Mouse (Mus musculus) lung, embryonic 16.5 days (tissue): ENCODE data around the gene Foxp1. TPM values are rescaled to one million over a fixed set of nuclear protein-coding genes. Genes with fewer than 3 reads are reported as not detected.

Experiments
- ATAC-seq: fragments of 200-750 bp; cut with Nextera tagmentation; 2 replicates; pipeline ENCODE4 v1.8.0; 2017; ENCODE audit warnings: low read depth, mild to moderate bottlenecking, moderate library complexity
- H3K27ac ChIP-seq: fragments of 300-500 bp; sonication (generic); 2 replicates; pipeline ENCODE4 v1.5.1; 2014; ENCODE audit warnings: mild to moderate bottlenecking, control low read depth, low read length
- H3K27me3 ChIP-seq: fragments of 300-500 bp; sonication (generic); 2 replicates; pipeline ENCODE4 v1.6.1; 2014; ENCODE audit warnings: low read depth, low read length, mixed read lengths; ENCODE audit not compliant: control insufficient read depth, insufficient read depth
- H3K36me3 ChIP-seq: fragments of 300-500 bp; sonication (generic); 2 replicates; pipeline ENCODE4 v1.6.1; 2014; ENCODE audit warnings: low read length; ENCODE audit not compliant: control insufficient read depth, insufficient read depth
- H3K4me1 ChIP-seq: fragments of 300-500 bp; sonication (generic); replicated peaks from 2 replicates; pipeline ENCODE4 v1.6.1; 2014; ENCODE audit warnings: low read length, mixed read lengths; ENCODE audit not compliant: control insufficient read depth, insufficient read depth
- H3K4me2 ChIP-seq: fragments of 300-500 bp; sonication (generic); 2 replicates; pipeline ENCODE4 v1.6.1; 2014; ENCODE audit warnings: low read depth, low read length, control low read depth
- H3K4me3 ChIP-seq: fragments of 300-500 bp; sonication (generic); 2 replicates; pipeline ENCODE4 v1.5.1; 2014; ENCODE audit warnings: mild to moderate bottlenecking, low read length, control low read depth
- H3K9ac ChIP-seq: fragments of 300-500 bp; sonication (generic); 2 replicates; pipeline ENCODE4 v1.6.1; 2014; ENCODE audit warnings: low read length, control low read depth
- H3K9me3 ChIP-seq: fragments of 300-500 bp; sonication (generic); 2 replicates; pipeline ENCODE4 v1.6.1; 2016; ENCODE audit warnings: low read length; ENCODE audit not compliant: control insufficient read depth
- WGBS: fragments of 180-500 bp; shearing (Covaris S2); extraction: QIAGEN DNeasy Blood & Tissue Kit; methylation state at CpG from one replicate; pipeline ENCODE4 v1.1.7; 2014; 5-methylcytosine and 5-hydroxymethylcytosine counted together
- polyA plus RNA-seq: library from polyadenylated mRNA; unstranded; fragments of >200 nt; fragmentation: Nextera tagmentation; extraction: Ambion mirVana; gene quantifications from 2 replicates; pipeline ENCODE4 v1.2.1, GENCODE M21; 2015

Gene Foxp1
- polyA plus RNA-seq, 1 experiment from 2014 or later = 116 TPM

DNA sequence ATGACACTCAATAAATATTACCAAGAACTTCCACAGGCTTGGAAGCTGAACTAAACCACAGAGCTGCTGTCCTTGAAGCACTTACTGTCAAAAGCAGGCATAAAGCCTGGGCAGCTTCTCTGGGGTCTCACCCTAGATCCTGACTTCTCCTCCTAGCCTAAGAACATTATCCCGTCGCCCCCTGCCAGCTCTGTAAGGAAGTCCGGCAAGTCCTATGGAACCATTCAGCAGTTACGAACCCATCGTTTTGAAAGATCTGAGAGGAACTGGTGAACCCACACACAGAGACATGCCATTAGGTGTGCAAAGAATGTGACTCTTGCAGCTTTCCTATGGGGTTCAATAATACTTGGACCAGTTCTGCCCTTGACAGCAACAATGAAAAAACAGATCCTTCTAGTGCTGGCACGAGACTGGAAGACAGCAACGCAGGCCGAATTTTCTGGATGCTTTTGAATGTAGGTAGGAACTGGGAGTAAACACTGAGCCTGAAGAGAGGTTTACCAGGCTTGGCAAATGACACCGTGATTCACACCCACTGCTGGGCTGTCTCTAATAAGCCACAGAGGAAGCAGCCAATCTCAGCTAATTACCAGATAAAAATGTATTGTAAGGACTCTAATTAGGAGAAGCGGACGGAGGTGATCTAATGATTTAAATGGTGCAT is 574.9 kb downstream of the Foxp1 start:
- no peak for ATAC-seq
- Histone ChIP-seq H3K4me1 (peaks cover 51% of the 10 kb centered on the region), H3K9ac (no peak overlapping the region), H3K4me3 (no peak overlapping the region), H3K36me3 (peaks cover 7% of the 10 kb centered on the region; the same call in 1 of the 2 replicates), H3K9me3 (no peaks in the 10 kb centered on the region), H3K27me3 (no peaks in the 10 kb centered on the region), H3K27ac (peak overlapping the region; percentile 12; the same call in 1 of the 2 replicates), H3K4me2 (no peak overlapping the region)
- WGBS = 69% methylated on average over 11 of the region's 11 CpGs

DNA sequence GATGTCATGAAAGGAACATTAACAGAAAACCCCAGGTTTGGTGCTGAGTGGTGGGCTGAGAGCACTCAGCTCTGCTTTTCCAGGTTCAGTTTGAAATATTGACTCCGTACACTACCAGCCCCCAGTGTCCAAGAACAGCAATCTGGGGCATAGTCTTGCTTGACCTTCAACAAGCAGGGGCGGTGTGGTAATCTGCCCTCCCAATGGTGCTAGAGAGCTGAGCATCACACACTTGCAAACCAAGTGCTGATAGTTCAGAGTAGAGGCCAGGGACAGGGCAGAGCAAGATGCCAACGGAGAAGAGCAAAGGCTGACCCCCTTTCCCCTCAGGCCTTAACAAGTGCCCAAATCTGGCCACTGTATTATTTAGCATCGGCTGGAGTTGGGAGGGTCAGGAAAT is 575.8 kb downstream of the Foxp1 start:
- Histone ChIP-seq H3K9ac (no peak overlapping the region), H3K27me3 (no peaks in the 10 kb centered on the region), H3K27ac (no peak overlapping the region), H3K9me3 (no peaks in the 10 kb centered on the region), H3K4me1 (peaks cover 51% of the 10 kb centered on the region), H3K4me3 (no peak overlapping the region), H3K36me3 (peaks cover 7% of the 10 kb centered on the region; the same call in 1 of the 2 replicates), H3K4me2 (no peak overlapping the region)
- ATAC-seq = no peak
- 82% methylated on average over 4 of the region's 4 CpGs for WGBS

DNA sequence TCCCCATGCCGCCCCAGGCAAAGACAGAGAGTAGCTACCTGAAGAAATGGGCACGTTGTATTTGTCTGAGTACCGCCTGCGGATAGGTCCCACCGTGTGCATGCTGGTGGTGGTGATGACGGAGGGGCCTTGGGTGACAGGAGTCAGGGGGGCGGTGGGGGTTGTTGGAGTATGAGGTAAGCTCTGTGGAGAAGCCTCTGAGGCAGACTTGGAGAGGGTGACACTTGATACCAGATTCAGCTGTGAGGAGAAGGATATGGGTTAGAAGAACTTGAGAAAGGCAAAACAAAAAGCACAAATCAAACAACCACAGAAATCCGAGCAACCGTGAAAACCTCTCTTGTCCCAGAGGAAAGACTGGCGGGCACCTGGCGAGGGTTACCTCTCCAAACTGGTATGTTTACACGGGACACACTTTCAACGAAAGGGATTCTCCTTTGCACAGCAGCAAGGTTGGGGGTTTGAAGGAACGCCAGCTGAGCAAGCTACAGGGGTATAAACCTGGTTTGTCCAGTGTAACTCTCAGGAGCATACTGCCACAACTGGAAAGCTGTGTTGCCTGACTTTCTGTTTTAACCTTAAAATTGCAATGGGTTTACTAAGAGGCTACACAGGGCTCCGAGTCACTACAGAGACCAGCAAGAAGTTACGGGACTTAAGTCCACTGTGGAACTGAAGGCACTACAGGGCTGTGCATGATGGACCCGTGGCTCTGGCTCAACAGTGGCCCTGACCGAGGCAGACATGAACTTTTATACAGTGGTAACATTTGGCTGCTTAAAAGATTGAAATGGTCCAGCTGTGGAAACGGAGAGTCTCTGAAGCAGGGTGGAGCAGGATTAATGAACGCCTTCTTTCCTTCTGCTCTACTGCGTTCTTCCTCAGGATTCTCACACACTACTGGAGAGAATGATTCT is 576.8 kb downstream of the Foxp1 start:
- H3K9ac ChIP-seq = no peak overlapping the region
- no peak overlapping the region for H3K4me2 ChIP-seq
- H3K27me3 ChIP-seq = no peaks in the 10 kb centered on the region
- no peak overlapping the region for H3K4me3 ChIP-seq
- no peak overlapping the region; the same call in 1 of the 2 replicates for H3K27ac ChIP-seq
- no peaks in the 10 kb centered on the region for H3K9me3 ChIP-seq
- ATAC-seq = peak; percentile 20; the same call in 1 of the 2 replicates
- H3K36me3 ChIP-seq = peaks cover 7% of the 10 kb centered on the region; the same call in 1 of the 2 replicates
- 48% methylated on average over 21 of the region's 21 CpGs for WGBS
- peaks cover 42% of the 10 kb centered on the region for H3K4me1 ChIP-seq

DNA sequence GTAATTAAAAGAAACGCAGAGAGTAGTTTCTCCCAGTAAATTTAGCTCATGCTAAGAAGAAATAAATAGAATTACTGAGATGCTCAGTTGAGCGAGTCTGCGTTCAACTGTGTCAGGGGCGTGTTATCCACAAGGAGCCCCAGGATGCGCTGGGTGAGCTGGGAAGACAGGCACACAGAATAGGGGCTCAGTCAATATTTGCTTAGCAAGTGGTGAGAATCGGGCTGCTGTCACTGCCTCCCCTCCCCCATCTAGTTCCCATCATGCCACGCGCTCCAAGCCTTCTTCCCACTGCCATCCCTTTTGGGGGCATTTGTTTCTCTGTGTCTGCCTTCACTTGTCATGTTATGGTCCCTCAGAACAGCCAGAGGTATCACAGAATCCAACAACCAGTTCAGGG is 584.2 kb downstream of the Foxp1 start:
- WGBS = 78% methylated on average over 8 of the region's 8 CpGs
- peaks cover 7% of the 10 kb centered on the region; the same call in 1 of the 2 replicates for H3K36me3 ChIP-seq
- H3K4me1 ChIP-seq = no peaks in the 10 kb centered on the region
- no peaks in the 10 kb centered on the region for H3K27me3 ChIP-seq
- no peak overlapping the region for H3K9ac ChIP-seq
- no peaks in the 10 kb centered on the region for H3K9me3 ChIP-seq
- no peak overlapping the region for H3K27ac ChIP-seq
- H3K4me3 ChIP-seq = no peak overlapping the region
- no peak overlapping the region for H3K4me2 ChIP-seq
- ATAC-seq = no peak

DNA sequence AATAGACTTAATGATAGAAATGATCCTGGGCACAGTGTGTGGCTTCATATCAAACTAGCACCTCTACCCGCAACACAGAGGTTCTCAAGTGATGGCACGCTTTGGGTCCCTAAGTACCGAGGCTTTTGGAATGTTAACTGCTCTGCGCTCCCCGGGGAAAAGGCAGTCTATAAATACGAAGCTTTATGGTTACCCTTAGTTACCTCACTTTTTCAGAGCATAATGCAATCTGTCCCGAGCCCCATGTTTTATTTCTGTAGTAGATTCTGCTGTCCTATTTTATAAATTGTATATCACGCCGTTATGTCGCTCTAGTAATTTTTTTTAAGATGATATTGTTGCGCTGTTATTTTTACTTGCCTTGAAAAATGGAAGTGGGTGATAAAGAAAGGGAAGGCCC is 585.0 kb downstream of the Foxp1 start:
- no peaks in the 10 kb centered on the region for H3K27me3 ChIP-seq
- 85% methylated on average over 11 of the region's 11 CpGs for WGBS
- H3K36me3 ChIP-seq = peaks cover 7% of the 10 kb centered on the region; the same call in 1 of the 2 replicates
- H3K4me2 ChIP-seq = no peak overlapping the region
- H3K4me3 ChIP-seq = no peak overlapping the region
- ATAC-seq = no peak
- no peaks in the 10 kb centered on the region for H3K9me3 ChIP-seq
- no peak overlapping the region for H3K9ac ChIP-seq
- H3K4me1 ChIP-seq = no peaks in the 10 kb centered on the region
- no peak overlapping the region for H3K27ac ChIP-seq

DNA sequence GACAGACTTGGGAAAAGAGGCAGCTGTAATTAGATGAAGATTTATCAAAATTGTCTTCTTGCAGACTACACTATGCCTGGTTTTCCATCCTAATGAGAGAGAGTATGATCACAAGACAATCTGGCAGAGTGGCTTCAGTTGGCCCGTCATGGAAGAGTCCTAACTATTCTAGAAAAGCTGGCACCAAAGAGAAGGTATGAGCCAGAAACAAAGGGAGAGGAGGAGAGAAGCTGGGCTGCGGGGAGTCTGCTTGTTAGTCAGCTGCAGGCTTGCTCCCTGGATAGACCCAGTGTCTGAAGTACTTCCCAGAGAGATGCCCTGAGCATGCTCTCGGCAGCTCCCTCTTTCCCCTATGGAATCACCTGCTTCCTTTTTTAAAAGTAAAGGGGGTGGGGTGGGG is 586.1 kb downstream of the Foxp1 start:
- 82% methylated on average over 3 of the region's 3 CpGs for WGBS
- H3K36me3 ChIP-seq = peaks cover 7% of the 10 kb centered on the region; the same call in 1 of the 2 replicates
- no peaks in the 10 kb centered on the region for H3K4me1 ChIP-seq
- H3K9ac ChIP-seq = no peak overlapping the region
- H3K27me3 ChIP-seq = no peaks in the 10 kb centered on the region
- no peak overlapping the region for H3K27ac ChIP-seq
- no peaks in the 10 kb centered on the region for H3K9me3 ChIP-seq
- no peak for ATAC-seq
- H3K4me3 ChIP-seq = no peak overlapping the region
- no peak overlapping the region for H3K4me2 ChIP-seq

DNA sequence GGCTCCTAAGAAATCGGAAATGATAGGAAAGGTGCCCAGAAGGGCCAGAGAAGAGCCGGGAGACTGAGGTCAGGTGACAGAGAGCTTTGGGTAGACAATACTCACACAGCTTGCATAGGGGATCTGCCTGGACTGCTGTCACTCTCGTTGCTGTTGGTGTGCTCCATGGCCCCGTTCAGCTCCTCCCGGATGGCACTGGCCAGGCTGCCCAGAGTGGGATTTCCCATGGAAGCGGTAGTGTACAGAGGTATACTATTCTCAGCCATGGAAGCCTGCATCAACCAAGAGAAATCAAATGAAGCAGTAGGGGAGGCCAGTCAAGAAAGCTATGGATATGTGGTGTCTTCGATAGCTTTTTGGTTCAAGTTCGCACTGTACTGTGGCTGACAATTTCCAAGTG is 587.4 kb downstream of the Foxp1 start:
- 95% methylated on average over 8 of the region's 8 CpGs for WGBS
- ATAC-seq = no peak
- Histone ChIP-seq H3K27ac (no peak overlapping the region), H3K27me3 (no peaks in the 10 kb centered on the region), H3K9me3 (no peaks in the 10 kb centered on the region), H3K36me3 (peaks cover 14% of the 10 kb centered on the region), H3K9ac (no peak overlapping the region), H3K4me1 (no peaks in the 10 kb centered on the region), H3K4me2 (no peak overlapping the region), H3K4me3 (no peak overlapping the region)

DNA sequence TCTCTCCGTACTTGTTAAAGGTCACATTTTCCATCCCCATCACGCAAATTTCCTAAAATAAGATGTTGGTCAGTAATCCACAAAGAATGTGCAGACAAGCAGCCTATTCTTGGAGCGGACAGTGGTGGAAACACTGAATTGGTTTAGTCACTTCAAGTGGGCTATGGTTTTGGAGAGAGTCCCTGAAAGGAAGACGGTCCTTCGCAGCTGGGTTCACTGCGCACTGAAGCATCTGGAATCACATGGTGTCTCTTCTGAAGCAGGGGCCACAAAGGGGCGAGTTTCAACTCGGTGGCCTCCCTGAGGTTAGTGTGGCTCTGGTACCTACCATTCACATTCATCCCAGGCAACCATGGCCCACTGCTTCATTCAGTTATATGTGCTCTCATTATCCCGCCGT is 588.1 kb downstream of the Foxp1 start:
- Histone ChIP-seq H3K27ac (no peak overlapping the region), H3K27me3 (no peaks in the 10 kb centered on the region), H3K9ac (no peak overlapping the region), H3K9me3 (no peaks in the 10 kb centered on the region), H3K4me2 (no peak overlapping the region), H3K4me3 (no peak overlapping the region), H3K36me3 (peaks cover 21% of the 10 kb centered on the region), H3K4me1 (no peaks in the 10 kb centered on the region)
- ATAC-seq = no peak
- 89% methylated on average over 10 of the region's 10 CpGs for WGBS

DNA sequence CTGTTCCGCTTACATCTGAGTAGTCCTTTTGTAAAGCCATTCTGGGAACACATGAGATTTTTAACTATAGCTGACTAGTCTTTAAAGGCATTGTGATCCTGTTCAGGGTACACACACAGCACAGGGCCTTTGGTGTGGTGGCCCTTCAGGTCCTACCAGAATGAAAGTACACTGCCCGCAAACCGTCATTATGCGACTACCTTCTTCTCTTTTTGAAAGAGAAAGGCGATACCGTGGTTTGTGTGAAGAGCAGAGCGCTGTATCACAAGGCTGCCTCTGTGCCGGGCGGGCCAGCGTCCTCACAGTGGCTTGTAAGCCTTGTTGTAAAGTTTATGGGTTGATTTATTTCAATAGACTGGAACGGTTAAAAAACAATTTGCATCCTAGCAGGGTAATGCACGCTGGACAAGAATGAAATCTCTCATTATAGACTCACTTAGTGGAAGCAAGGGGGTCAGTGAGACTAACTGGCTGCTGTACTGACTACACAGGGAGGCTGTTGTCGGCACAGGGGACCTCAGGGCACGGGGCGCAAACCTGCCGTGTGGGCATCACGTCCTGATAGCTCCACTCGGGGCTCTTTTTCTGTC is 589.3 kb downstream of the Foxp1 start:
- H3K4me3 ChIP-seq = no peak overlapping the region
- H3K9me3 ChIP-seq = no peaks in the 10 kb centered on the region
- H3K4me2 ChIP-seq = no peak overlapping the region
- H3K4me1 ChIP-seq = no peaks in the 10 kb centered on the region
- H3K27ac ChIP-seq = no peak overlapping the region
- no peak overlapping the region for H3K9ac ChIP-seq
- 93% methylated on average over 18 of the region's 18 CpGs for WGBS
- ATAC-seq = no peak
- no peaks in the 10 kb centered on the region for H3K27me3 ChIP-seq
- H3K36me3 ChIP-seq = peaks cover 30% of the 10 kb centered on the region
